Mouse (Mus musculus): Measurements from ENCODE around the gene Gemin5.

DNA sequence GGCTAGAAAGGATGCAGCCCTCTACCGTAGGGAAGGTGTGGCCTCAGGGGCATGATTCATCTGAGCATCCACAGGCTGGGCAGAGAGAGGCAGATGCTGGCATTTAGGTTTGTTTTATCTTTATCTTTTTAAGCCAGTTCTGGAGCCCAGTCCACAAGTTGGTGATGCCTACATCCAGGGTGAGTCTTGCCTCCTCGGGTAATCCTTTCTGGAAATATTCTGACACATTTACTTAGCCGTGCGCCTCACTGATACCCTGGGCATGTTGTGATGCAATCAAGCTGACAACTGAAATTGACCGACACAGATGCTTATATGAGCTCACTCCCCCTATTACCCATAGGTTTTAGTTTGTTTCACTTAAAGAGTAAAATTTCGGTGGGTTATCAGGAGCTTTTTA, 48.5 kb upstream of the Gemin5 start:
- TF ChIP-seq EP300 (IDR thresholded peaks at IDR 0.05; ENCODE audit: low read length) = no peak
- no peak for TF ChIP-seq KAT2A (IDR thresholded peaks at IDR 0.05; ENCODE audit: insufficient replicate concordance, low read length)
- no peak for TF ChIP-seq JUND (conservative IDR thresholded peaks at IDR 0.05; ENCODE audit: low read depth, low read length)

Measured in CH12.LX (cell line).